Mouse (Mus musculus): Measurements from ENCODE around the gene Bcar3. TPM values are rescaled to one million over a fixed set of nuclear protein-coding genes. Genes with fewer than 3 reads are reported as not detected.

The Bcar3 gene
- polyA plus RNA-seq, 1 experiment from 2014 or later = 7.1 TPM

DNA sequence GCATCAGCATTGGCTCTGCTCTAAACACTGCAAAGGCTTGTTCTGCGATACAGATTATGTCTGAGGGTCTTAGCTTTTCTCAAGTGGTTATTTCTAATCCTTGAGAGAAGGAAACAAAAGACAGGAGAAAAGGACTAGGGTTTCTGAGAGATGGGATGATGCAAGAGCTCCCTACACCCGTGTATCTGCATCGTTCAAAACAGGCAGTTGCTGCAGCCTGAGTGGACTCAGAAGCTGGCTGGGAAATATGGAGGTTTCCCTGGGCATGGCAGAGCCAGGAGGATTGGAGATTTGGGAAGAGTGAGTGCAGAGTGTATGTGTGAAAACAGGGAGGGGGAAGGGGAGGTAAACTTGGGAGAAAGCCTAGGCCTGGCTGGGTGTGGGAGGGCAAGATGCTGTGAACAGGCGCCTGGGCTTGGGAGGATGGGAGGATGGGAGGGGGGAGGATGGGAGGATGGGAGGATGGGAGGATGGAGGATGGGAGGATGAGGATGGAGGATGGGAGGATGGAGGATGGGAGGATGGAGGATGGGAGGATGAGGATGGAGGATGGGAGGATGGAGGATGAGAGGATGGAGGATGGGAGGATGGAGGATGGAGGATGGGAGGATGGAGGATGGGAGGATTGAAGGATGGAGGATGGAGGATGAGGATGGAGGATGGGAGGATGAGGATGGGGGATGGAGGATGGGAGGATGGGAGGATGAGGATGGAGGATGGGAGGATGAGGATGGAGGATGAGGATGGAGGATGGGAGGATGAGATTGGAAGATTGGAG lies 14.1 kb downstream of the Bcar3 start:
- H3K9ac ChIP-seq (ENCODE audit: low read depth, low read length) = no peak overlapping the region
- H3K36me3 ChIP-seq (ENCODE audit: control insufficient read depth, insufficient read depth, low read length) = no peaks in the 10 kb centered on the region
- H3K4me1 ChIP-seq (ENCODE audit: control insufficient read depth, insufficient read depth, low read depth, low read length) = no peaks in the 10 kb centered on the region
- ATAC-seq = no peak
- H3K27ac ChIP-seq (ENCODE audit: low read depth, low read length) = no peak overlapping the region
- no peaks in the 10 kb centered on the region for H3K27me3 ChIP-seq (replicated peaks; ENCODE audit: control insufficient read depth, insufficient read depth, low read length)
- WGBS = 71% methylated on average over 4 of the region's 4 CpGs
- no peak overlapping the region for H3K4me2 ChIP-seq (ENCODE audit: low read length)
- no peaks in the 10 kb centered on the region for H3K9me3 ChIP-seq (ENCODE audit: control insufficient read depth, low read length)
- no peak overlapping the region for H3K4me3 ChIP-seq (ENCODE audit: low read length)

DNA sequence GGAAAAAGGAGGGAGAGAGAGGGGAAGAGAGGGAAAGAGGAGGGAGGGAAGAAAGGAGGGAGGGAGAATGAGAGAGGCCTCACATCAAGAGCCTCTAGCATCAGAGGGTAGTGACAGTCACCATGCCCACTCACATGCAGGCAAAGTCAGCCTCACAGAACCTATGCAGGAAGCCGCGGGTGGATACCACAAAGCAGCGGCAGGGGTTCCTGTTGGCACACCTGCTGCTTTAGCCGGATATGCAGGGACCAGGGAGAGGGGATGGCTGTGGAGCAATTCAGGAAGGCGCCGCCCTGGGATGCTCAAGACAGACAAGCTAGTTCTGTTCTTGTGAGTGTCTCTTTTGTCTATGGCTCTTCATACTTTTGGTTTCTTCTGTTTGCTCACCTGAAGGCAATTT lies 15.0 kb downstream of the Bcar3 start:
- H3K4me1 ChIP-seq (ENCODE audit: control insufficient read depth, insufficient read depth, low read depth, low read length) = no peaks in the 10 kb centered on the region
- WGBS = 33% methylated on average over 6 of the region's 6 CpGs
- no peaks in the 10 kb centered on the region for H3K9me3 ChIP-seq (ENCODE audit: control insufficient read depth, low read length)
- no peaks in the 10 kb centered on the region for H3K27me3 ChIP-seq (replicated peaks; ENCODE audit: control insufficient read depth, insufficient read depth, low read length)
- no peak for ATAC-seq
- no peak overlapping the region for H3K4me3 ChIP-seq (ENCODE audit: low read length)
- H3K27ac ChIP-seq (ENCODE audit: low read depth, low read length) = no peak overlapping the region
- no peaks in the 10 kb centered on the region for H3K36me3 ChIP-seq (ENCODE audit: control insufficient read depth, insufficient read depth, low read length)
- H3K4me2 ChIP-seq (ENCODE audit: low read length) = no peak overlapping the region
- H3K9ac ChIP-seq (ENCODE audit: low read depth, low read length) = no peak overlapping the region

DNA sequence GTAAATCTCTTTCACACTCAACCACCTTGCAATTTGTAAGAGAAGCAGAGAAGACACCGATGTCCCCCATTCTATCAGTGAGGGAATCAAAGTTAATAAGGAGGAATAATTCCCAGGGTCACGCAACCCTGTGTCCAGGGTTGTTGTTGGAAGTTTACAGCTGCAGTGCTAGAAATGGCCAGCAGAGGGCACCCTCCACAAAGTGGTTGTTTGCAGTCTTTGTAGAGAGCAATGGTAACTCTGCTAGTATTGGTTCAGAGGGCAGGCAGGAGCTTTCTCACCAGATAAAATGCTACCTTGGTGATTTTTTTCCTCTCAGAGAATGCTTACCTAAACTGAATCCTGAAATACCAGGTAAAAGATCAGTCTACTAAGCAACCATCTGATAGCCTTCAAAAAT lies 18.1 kb downstream of the Bcar3 start:
- ATAC-seq = peak; percentile 62
- H3K9me3 ChIP-seq (ENCODE audit: control insufficient read depth, low read length) = no peaks in the 10 kb centered on the region

DNA sequence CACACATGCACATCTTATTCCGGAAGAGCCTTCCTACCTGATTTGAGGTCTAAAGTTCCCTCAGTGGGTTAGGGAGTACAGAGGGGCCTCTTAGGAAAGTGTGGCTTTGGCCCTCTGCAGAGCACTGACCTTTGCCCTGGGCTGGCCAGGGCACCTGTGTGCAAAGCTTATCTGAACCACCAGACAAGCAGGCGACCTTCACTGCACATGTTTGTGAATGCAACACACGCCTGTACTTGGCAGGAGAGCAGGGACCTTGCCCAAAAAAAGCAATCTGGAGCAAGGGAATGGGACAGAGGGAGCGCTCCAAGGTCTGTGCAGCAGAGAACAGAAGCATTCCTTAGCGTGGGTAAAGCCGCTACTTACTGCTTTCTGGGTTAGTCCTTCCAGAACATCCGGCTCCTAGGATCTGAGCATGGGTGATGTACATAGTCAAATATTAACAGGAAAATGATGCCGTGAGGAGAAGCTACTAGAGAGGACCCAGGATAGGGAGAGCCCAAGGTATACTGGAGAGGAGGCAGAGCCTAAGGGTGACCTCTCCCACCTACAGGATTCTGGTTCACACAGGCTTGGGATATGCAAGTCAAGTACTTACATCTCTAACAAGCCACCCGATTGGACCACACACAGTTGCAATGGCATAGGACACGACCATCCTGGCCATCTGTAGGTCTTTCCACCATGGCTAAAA lies 19.1 kb downstream of the Bcar3 start:
- H3K9ac ChIP-seq (ENCODE audit: low read depth, low read length) = no peak overlapping the region
- 82% methylated on average over 10 of the region's 10 CpGs for WGBS
- H3K27ac ChIP-seq (ENCODE audit: low read depth, low read length) = no peak overlapping the region
- H3K9me3 ChIP-seq (ENCODE audit: control insufficient read depth, low read length) = no peaks in the 10 kb centered on the region
- no peaks in the 10 kb centered on the region for H3K27me3 ChIP-seq (replicated peaks; ENCODE audit: control insufficient read depth, insufficient read depth, low read length)
- H3K36me3 ChIP-seq (ENCODE audit: control insufficient read depth, insufficient read depth, low read length) = no peaks in the 10 kb centered on the region
- H3K4me2 ChIP-seq (ENCODE audit: low read length) = no peak overlapping the region
- no peak overlapping the region for H3K4me3 ChIP-seq (ENCODE audit: low read length)
- peaks cover 2% of the 10 kb centered on the region for H3K4me1 ChIP-seq (ENCODE audit: control insufficient read depth, insufficient read depth, low read depth, low read length)
- ATAC-seq = no peak

More for the DNA sequence above, 18.1 kb downstream of the Bcar3 start:
- no peaks in the 10 kb centered on the region for H3K36me3 ChIP-seq (ENCODE audit: control insufficient read depth, insufficient read depth, low read length)
- peaks cover 1% of the 10 kb centered on the region for H3K4me1 ChIP-seq (ENCODE audit: control insufficient read depth, insufficient read depth, low read depth, low read length)
- WGBS = 13% methylated on average over 2 of the region's 2 CpGs
- no peak overlapping the region for H3K4me3 ChIP-seq (ENCODE audit: low read length)
- no peak overlapping the region for H3K9ac ChIP-seq (ENCODE audit: low read depth, low read length)
- H3K27ac ChIP-seq (ENCODE audit: low read depth, low read length) = no peak overlapping the region
- no peak overlapping the region for H3K4me2 ChIP-seq (ENCODE audit: low read length)
- H3K27me3 ChIP-seq (replicated peaks; ENCODE audit: control insufficient read depth, insufficient read depth, low read length) = no peaks in the 10 kb centered on the region

- Histone ChIP-seq H3K4me3 (ENCODE audit: low read length) (no peak overlapping the region), H3K9ac (ENCODE audit: low read depth, low read length) (no peak overlapping the region), H3K27ac (ENCODE audit: low read depth, low read length) (no peak overlapping the region), H3K4me1 (ENCODE audit: control insufficient read depth, insufficient read depth, low read depth, low read length) (peaks cover 2% of the 10 kb centered on the region), H3K36me3 (ENCODE audit: control insufficient read depth, insufficient read depth, low read length) (no peaks in the 10 kb centered on the region), H3K27me3 (replicated peaks; ENCODE audit: control insufficient read depth, insufficient read depth, low read length) (no peaks in the 10 kb centered on the region), H3K4me2 (ENCODE audit: low read length) (no peak overlapping the region), H3K9me3 (ENCODE audit: control insufficient read depth, low read length) (no peaks in the 10 kb centered on the region)
- WGBS = 53% methylated on average over 7 of the region's 7 CpGs
- ATAC-seq = no peak
Measured at GRCm38 (mm10) chr3:122313936-122314335, 20.0 kb downstream of the Bcar3 start.

DNA sequence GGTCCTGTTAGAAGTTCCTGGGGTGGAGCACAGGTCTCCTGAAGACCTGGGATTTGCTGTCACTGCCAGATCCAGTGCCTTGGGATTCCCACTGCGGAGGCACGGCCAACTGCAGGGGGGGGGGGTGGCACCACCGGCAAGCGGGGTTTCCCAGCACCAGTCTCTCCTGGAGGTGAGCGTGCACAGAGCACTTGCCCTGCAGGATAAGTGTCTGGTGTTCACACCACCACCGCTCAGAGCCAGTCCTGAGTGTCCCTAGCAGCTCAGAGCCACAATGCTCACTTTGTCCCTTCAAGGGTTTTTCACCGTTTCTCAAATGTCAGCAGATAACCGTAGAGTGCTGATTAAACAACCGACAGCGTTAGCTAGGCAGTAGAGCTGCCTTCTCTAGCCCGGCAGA lies 22.7 kb downstream of the Bcar3 start:
- H3K4me3 ChIP-seq (ENCODE audit: low read length) = no peak overlapping the region; the same call in 1 of the 2 replicates
- no peaks in the 10 kb centered on the region for H3K36me3 ChIP-seq (ENCODE audit: control insufficient read depth, insufficient read depth, low read length)
- H3K4me2 ChIP-seq (ENCODE audit: low read length) = peak overlapping the region; percentile 45
- H3K9ac ChIP-seq (ENCODE audit: low read depth, low read length) = peak overlapping the region; percentile 31; the same call in 1 of the 2 replicates
- no peak overlapping the region for H3K27ac ChIP-seq (ENCODE audit: low read depth, low read length)
- 12% methylated on average over 11 of the region's 11 CpGs for WGBS
- ATAC-seq = peak; percentile 61; the same call in 1 of the 2 replicates
- H3K9me3 ChIP-seq (ENCODE audit: control insufficient read depth, low read length) = no peaks in the 10 kb centered on the region
- no peaks in the 10 kb centered on the region for H3K27me3 ChIP-seq (replicated peaks; ENCODE audit: control insufficient read depth, insufficient read depth, low read length)
- H3K4me1 ChIP-seq (ENCODE audit: control insufficient read depth, insufficient read depth, low read depth, low read length) = peaks cover 2% of the 10 kb centered on the region

DNA sequence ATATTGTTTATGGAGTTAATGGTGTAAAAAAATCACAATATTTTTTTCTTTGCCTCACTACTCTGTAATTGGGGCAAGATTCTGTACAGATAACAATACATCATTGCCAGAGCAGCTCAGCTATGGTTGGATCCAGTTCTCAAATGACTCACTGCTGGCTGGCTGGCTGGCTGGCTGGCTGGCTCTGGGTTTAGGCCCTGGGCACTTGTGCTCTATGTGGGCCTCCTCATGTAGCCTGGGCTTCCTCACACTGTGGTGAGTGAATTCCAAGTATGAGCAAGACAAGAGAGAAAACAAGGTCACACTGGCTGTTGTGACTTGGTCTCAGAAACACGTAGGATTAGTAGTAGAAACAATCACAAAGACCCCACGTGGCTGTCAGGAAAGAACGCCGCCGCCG lies 23.4 kb downstream of the Bcar3 start:
- no peaks in the 10 kb centered on the region for H3K36me3 ChIP-seq (ENCODE audit: control insufficient read depth, insufficient read depth, low read length)
- no peak overlapping the region for H3K27ac ChIP-seq (ENCODE audit: low read depth, low read length)
- no peak overlapping the region for H3K4me2 ChIP-seq (ENCODE audit: low read length)
- 91% methylated on average over 6 of the region's 6 CpGs for WGBS
- H3K9me3 ChIP-seq (ENCODE audit: control insufficient read depth, low read length) = no peaks in the 10 kb centered on the region
- ATAC-seq = no peak
- no peak overlapping the region for H3K4me3 ChIP-seq (ENCODE audit: low read length)
- H3K4me1 ChIP-seq (ENCODE audit: control insufficient read depth, insufficient read depth, low read depth, low read length) = peaks cover 2% of the 10 kb centered on the region
- H3K27me3 ChIP-seq (replicated peaks; ENCODE audit: control insufficient read depth, insufficient read depth, low read length) = no peaks in the 10 kb centered on the region
- no peak overlapping the region for H3K9ac ChIP-seq (ENCODE audit: low read depth, low read length)

- Histone ChIP-seq H3K27ac (ENCODE audit: low read depth, low read length) (no peak overlapping the region), H3K4me2 (ENCODE audit: low read length) (no peak overlapping the region), H3K4me3 (ENCODE audit: low read length) (no peak overlapping the region), H3K9ac (ENCODE audit: low read depth, low read length) (no peak overlapping the region), H3K27me3 (replicated peaks; ENCODE audit: control insufficient read depth, insufficient read depth, low read length) (no peaks in the 10 kb centered on the region), H3K9me3 (ENCODE audit: control insufficient read depth, low read length) (no peaks in the 10 kb centered on the region), H3K36me3 (ENCODE audit: control insufficient read depth, insufficient read depth, low read length) (no peaks in the 10 kb centered on the region), H3K4me1 (ENCODE audit: control insufficient read depth, insufficient read depth, low read depth, low read length) (no peaks in the 10 kb centered on the region)
- no peak for ATAC-seq
- WGBS = 70% methylated on average over 9 of the region's 9 CpGs
Measured at GRCm38 (mm10) chr3:122322226-122322625, 28.3 kb downstream of the Bcar3 start.

DNA sequence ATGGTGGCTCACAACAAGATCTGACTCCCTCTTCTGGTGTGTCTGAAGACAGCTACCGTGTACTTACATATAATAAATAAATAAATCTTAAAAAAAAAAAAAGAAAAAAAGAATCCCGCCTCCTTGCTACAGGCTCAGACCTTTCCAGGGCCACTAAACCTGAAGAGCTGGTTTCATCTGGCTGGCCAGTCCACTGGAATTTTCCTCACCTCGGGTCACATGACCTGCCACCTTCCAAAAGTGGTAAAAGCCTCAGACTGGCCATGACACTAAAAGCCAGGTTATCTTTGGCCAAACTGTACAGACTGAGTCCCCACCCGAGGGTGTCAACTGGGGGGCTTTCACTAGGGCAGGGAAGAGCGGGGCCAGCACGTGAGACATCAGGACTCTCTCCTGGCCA lies 29.9 kb downstream of the Bcar3 start:
- Histone ChIP-seq H3K4me3 (ENCODE audit: low read length) (no peak overlapping the region), H3K36me3 (ENCODE audit: control insufficient read depth, insufficient read depth, low read length) (no peaks in the 10 kb centered on the region), H3K4me2 (ENCODE audit: low read length) (no peak overlapping the region), H3K27me3 (replicated peaks; ENCODE audit: control insufficient read depth, insufficient read depth, low read length) (no peaks in the 10 kb centered on the region), H3K27ac (ENCODE audit: low read depth, low read length) (no peak overlapping the region), H3K9ac (ENCODE audit: low read depth, low read length) (no peak overlapping the region), H3K4me1 (ENCODE audit: control insufficient read depth, insufficient read depth, low read depth, low read length) (no peaks in the 10 kb centered on the region), H3K9me3 (ENCODE audit: control insufficient read depth, low read length) (no peaks in the 10 kb centered on the region)
- no peak for ATAC-seq
- 99% methylated on average over 6 of the region's 6 CpGs for WGBS
